Mouse (Mus musculus) CD4-positive, CD25-positive, alpha-beta regulatory T cell, adult 4 months (primary cell): Measurements from ENCODE around the gene Eef1b2. TPM values are rescaled to one million over a fixed set of nuclear protein-coding genes. Genes with fewer than 3 reads are reported as not detected.
"Not testable (repeated sequence)": the region's sequence is repeated elsewhere in the genome, so short reads cannot be mapped to it uniquely, and the experiment has no call there.

ENCODE experiments used
- ATAC-seq: one replicate; pipeline ENCODE4 v1.8.0; 2017
- polyA plus RNA-seq, 2 experiments: library from polyadenylated mRNA; unstranded; fragments of 100-300 nt; shearing (Covaris generic); gene quantifications; one replicate each; pipeline ENCODE4 v1.2.1; 2017

Gene Eef1b2
- polyA plus RNA-seq, result 1,000 to 10,000 TPM in 1 of 2 experiments, 100 to 1,000 TPM in 1; 903 to 1,182 TPM

- peak; percentile 83 for ATAC-seq
Measured at GRCm38 (mm10) chr1:63176604-63177421, at the start of gene Eef1b2, which contains the start of gene Ndufs1. Gene Eef1b2 (plus strand): TSS chr1:63176825. Gene Ndufs1 (minus strand): TSS chr1:63176833.

- ATAC-seq, result no peak
Measured at GRCm38 (mm10) chr1:63129273-63129672, 47.4 kb upstream of the Eef1b2 start.

- ATAC-seq, result peak; percentile 67
Measured at GRCm38 (mm10) chr1:63129857-63130690, 46.6 kb upstream of the Eef1b2 start.

- no peak for ATAC-seq
Measured at GRCm38 (mm10) chr1:63130883-63131282, 45.7 kb upstream of the Eef1b2 start.

GRCm38 (mm10) chr1:63131766-63132165, 44.9 kb upstream of the Eef1b2 start:
- ATAC-seq, result no peak

- ATAC-seq, result no peak
Measured at GRCm38 (mm10) chr1:63134530-63134929, 42.1 kb upstream of the Eef1b2 start.

- no peak for ATAC-seq
Measured at GRCm38 (mm10) chr1:63137971-63138370, 38.7 kb upstream of the Eef1b2 start.

- not testable (repeated sequence) for ATAC-seq
Measured at GRCm38 (mm10) chr1:63138586-63138985, 38.0 kb upstream of the Eef1b2 start.

- no peak for ATAC-seq
Measured at GRCm38 (mm10) chr1:63140231-63140630, 36.4 kb upstream of the Eef1b2 start.

GRCm38 (mm10) chr1:63168638-63169037, 8.0 kb upstream of the Eef1b2 start:
- ATAC-seq, result no peak

GRCm38 (mm10) chr1:63175853-63176252, 772 bp upstream of the Eef1b2 start:
- ATAC-seq, result no peak

GRCm38 (mm10) chr1:63176259-63176603, 394 bp upstream of the Eef1b2 start:
- peak; percentile 18 for ATAC-seq

GRCm38 (mm10) chr1:63178308-63178707, 1.7 kb downstream of the Eef1b2 start:
- ATAC-seq, result no peak

GRCm38 (mm10) chr1:63180122-63180521, 3.5 kb downstream of the Eef1b2 start:
- no peak for ATAC-seq

GRCm38 (mm10) chr1:63180575-63180974, 4.0 kb downstream of the Eef1b2 start:
- not testable (repeated sequence) for ATAC-seq

GRCm38 (mm10) chr1:63181019-63181418, 4.4 kb downstream of the Eef1b2 start:
- peak; percentile 75 for ATAC-seq

GRCm38 (mm10) chr1:63181480-63181879, 4.9 kb downstream of the Eef1b2 start:
- ATAC-seq, result no peak

- ATAC-seq, result no peak
Measured at GRCm38 (mm10) chr1:63182212-63182611, 5.6 kb downstream of the Eef1b2 start.

GRCm38 (mm10) chr1:63182636-63183270, 6.1 kb downstream of the Eef1b2 start:
- ATAC-seq, result peak; percentile 33

GRCm38 (mm10) chr1:63185430-63185829, 8.8 kb downstream of the Eef1b2 start:
- ATAC-seq, result not testable (repeated sequence)

GRCm38 (mm10) chr1:63188536-63188935, 11.9 kb downstream of the Eef1b2 start:
- no peak for ATAC-seq

GRCm38 (mm10) chr1:63190851-63191250, 14.2 kb downstream of the Eef1b2 start:
- no peak for ATAC-seq
